Mouse (Mus musculus): ENCODE measurements around the gene Mical2.

DNA sequence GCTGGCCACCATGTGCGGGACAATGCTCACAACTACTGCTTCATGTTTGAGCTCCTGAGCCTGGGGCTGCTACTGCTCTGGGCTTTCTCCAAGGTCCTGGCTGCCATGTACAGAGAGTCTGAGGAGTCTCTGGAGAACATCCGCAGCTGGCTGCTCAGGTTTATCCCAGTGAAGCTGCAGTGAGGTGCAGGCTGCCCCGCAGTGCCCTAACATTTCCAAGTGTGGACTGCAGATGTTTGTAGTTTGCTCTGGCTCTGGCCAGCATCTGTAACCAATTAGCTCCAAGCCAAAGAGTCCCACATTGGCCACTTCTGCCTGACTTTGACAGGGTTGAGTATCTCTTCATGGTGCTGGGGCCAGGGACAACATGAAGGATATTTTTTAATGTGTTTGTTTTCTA is 125.9 kb downstream of the Mical2 start:
- TF ChIP-seq TAL1 (conservative IDR thresholded peaks at IDR 0.05; ENCODE audit: low read depth, low read length) (no peak), CTCF (IDR thresholded peaks at IDR 0.05; ENCODE audit: low read depth, low read length) (no peak), POLR2AphosphoS5 (IDR thresholded peaks at IDR 0.05; ENCODE audit: insufficient replicate concordance, low read depth, low read length) (no peak)

Measured in G1E (cell line).